Mouse (Mus musculus) liver, embryonic 14.5 days (tissue): ENCODE data around the gene Zfp212.

ENCODE experiments used
- CTCF ChIP-seq: IDR thresholded peaks from 2 replicates; pipeline ENCODE4 v1.5.1; 2016; ENCODE audit warnings: antibody characterized with exemption, low read depth, control low read depth
- EP300 ChIP-seq: IDR thresholded peaks from 2 replicates; pipeline ENCODE4 v1.6.1; 2016; ENCODE audit warnings: antibody characterized with exemption, low read depth

DNA sequence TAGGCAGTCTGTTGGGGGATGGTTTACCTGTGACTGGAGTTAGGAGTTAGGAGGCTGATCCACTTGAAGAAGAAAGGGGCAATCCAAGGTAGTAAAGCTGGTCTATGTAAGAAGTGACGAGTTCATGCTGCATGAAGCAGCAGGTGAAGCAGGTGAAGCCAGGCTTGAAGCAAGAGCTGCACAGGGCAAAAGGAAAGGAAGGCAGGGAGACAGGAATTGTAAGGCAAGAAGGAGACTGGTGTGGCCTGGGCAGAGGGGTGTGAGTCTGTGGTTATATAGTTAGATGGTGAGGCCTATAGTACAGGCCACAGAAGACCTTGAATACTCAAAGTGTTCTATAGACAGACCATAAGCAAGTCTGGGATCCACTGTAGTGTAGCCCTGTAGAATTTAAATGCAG lies 11.3 kb upstream of the Zfp212 start:
- TF ChIP-seq CTCF (no peak), EP300 (no peak)
